Comparison of ENCODE assay signal across 8 mouse cellular contexts in the genomic region with DNA sequence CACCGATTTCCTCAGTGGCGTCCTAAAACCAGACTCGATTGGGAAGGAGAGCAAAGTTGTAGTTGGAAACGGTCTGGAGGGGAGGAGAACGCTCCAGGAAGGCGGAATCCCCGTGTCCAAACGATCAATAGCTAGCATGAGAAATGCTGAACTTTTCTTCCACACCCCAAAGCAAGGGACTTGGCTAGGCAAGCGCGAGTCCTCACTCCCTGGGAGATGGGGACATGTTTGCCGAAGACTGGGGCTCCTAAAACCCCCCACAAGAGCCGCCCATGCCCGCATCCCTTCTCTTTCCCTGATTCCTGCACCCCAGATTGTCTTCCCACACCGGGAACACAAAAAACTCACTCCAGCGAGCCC. TPM values are rescaled to one million over a fixed set of nuclear protein-coding genes. Genes with fewer than 3 reads are reported as not detected.
DNase-seq lines count a peak whose midpoint lies in the region; ATAC-seq and TF ChIP-seq lines count a peak whose summit lies in the region.

No protein-coding gene starts in this region.

- H3K9me3 ChIP-seq in ES-Bruce4 (replicated peaks; ENCODE audit: control insufficient read depth, insufficient read depth, low read length, poor library complexity, severe bottlenecking): no peaks in the 10 kb centered on the region
- no peaks in the 10 kb centered on the region for H3K9me3 ChIP-seq in forebrain, embryonic 16.5 days (ENCODE audit: control insufficient read depth, low read length)

- peak overlapping the region; percentile 91 for H3K9ac ChIP-seq in heart, adult 2 months (ENCODE audit: low read depth, low read length)
- H3K9ac ChIP-seq in ES-Bruce4 (ENCODE audit: low read depth, poor library complexity, severe bottlenecking): peak overlapping the region; percentile 83
- peak overlapping the region; percentile 84 for H3K9ac ChIP-seq in forebrain, embryonic 16.5 days (replicated peaks; ENCODE audit: low read depth, low read length)

- H3K79me2 ChIP-seq in heart, adult 2 months (replicated peaks; ENCODE audit: control insufficient read depth, insufficient read depth, low read length): no peaks in the 10 kb centered on the region

- peaks cover 5% of the 10 kb centered on the region for H3K4me1 ChIP-seq in heart, adult 2 months (ENCODE audit: control insufficient read depth, insufficient read depth, low read length)
- no peaks in the 10 kb centered on the region for H3K4me1 ChIP-seq in ES-Bruce4 (ENCODE audit: control insufficient read depth, insufficient read depth, low read length)
- peaks cover 11% of the 10 kb centered on the region for H3K4me1 ChIP-seq in forebrain, embryonic 16.5 days (replicated peaks; ENCODE audit: control insufficient read depth, insufficient read depth, low read length)

- peak overlapping the region; percentile 75 for H3K4me3 ChIP-seq in heart, adult 2 months
- peak overlapping the region; percentile 98 for H3K4me3 ChIP-seq in ES-Bruce4 (ENCODE audit: low read depth, low read length)
- peak overlapping the region; percentile 89 for H3K4me3 ChIP-seq in forebrain, embryonic 16.5 days (replicated peaks; ENCODE audit: low read length)

- peak overlapping the region; percentile 64 for H3K4me2 ChIP-seq in forebrain, embryonic 16.5 days (ENCODE audit: low read length)

- no peaks in the 10 kb centered on the region; the same call in 1 of the 2 replicates for H3K27me3 ChIP-seq in heart, adult 2 months (ENCODE audit: control insufficient read depth, insufficient read depth, low read length)
- H3K27me3 ChIP-seq in ES-Bruce4 (ENCODE audit: control insufficient read depth, insufficient read depth, low read length, poor library complexity, severe bottlenecking): no peaks in the 10 kb centered on the region
- H3K27me3 ChIP-seq in forebrain, embryonic 16.5 days (replicated peaks; ENCODE audit: control insufficient read depth, insufficient read depth, low read length): no peaks in the 10 kb centered on the region

- WGBS in heart, adult 2 months: under 1% methylated on average over 15 of the region's 15 CpGs
- WGBS in forebrain, embryonic 16.5 days: under 1% methylated on average over 15 of the region's 15 CpGs

- peak; percentile 67 for ATAC-seq in forebrain, embryonic 16.5 days
- peak; percentile 17 for ATAC-seq in megakaryocyte, adult 5-6 weeks (ENCODE audit: poor library complexity, severe bottlenecking)

- H3K36me3 ChIP-seq in heart, adult 2 months (ENCODE audit: control insufficient read depth, insufficient read depth, low read length): peaks cover 7% of the 10 kb centered on the region
- H3K36me3 ChIP-seq in ES-Bruce4 (ENCODE audit: control insufficient read depth, insufficient read depth, low read length, poor library complexity, severe bottlenecking): peaks cover 16% of the 10 kb centered on the region
- H3K36me3 ChIP-seq in forebrain, embryonic 16.5 days (ENCODE audit: control insufficient read depth, insufficient read depth): peaks cover 2% of the 10 kb centered on the region; the same call in 1 of the 2 replicates

- intact Hi-C loops in heart, adult 2 months (cut with DNase I): loop anchor here (1.0 kb wide), 4 partner anchors 39 to 145 kb away; no protein-coding TSS in a partner anchor

- peak overlapping the region; percentile 70 for H3K27ac ChIP-seq in heart, adult 2 months
- H3K27ac ChIP-seq in ES-Bruce4 (ENCODE audit: insufficient read depth, low read length): no peak overlapping the region
- H3K27ac ChIP-seq in forebrain, embryonic 16.5 days (ENCODE audit: low read length): peak overlapping the region; percentile 67

- TF ChIP-seq POLR2A in heart, adult 2 months (IDR thresholded peaks at IDR 0.05; ENCODE audit: insufficient read depth, low read depth, low read length): no peak
- TF ChIP-seq POLR2A in ES-Bruce4 (IDR thresholded peaks at IDR 0.05; ENCODE audit: insufficient read depth, low read length): no peak

- TF ChIP-seq EP300 in heart, adult 2 months (IDR thresholded peaks at IDR 0.05; ENCODE audit: insufficient read depth, low read depth, low read length): no peak
- TF ChIP-seq EP300 in ES-Bruce4 (IDR thresholded peaks at IDR 0.05; ENCODE audit: insufficient read depth, low read depth, low read length): no peak

- TF ChIP-seq CTCF in heart, adult 2 months (IDR thresholded peaks at IDR 0.05): no peak
- TF ChIP-seq CTCF in ES-Bruce4 (IDR thresholded peaks at IDR 0.05; ENCODE audit: low read depth, low read length): no peak

- DNase-seq in heart, adult 2 months: no peak
- DNase-seq in heart, adult 11 months: no peak
- no peak for DNase-seq in layer of hippocampus, adult 9-10 months (ENCODE audit: low spot score)
- DNase-seq in frontal cortex, adult 2 months (ENCODE audit: extremely low spot score in 1 of 2, low spot score in 1 of 2): no peak
- DNase-seq in cerebellum, adult 11 months: no peak

RNA-seq across cellular contexts. Expression of a gene that starts 0.8 kb away (rescaled TPM):
- 10 to 100 TPM; 37.7 to 42.4 TPM for total RNA-seq in heart, adult 2 months (2021)
- 24.0 and 34.8 TPM in 2 replicates for polyA plus RNA-seq in heart, adult 2 months (2012; rRNA removed)
- polyA plus RNA-seq in ES-Bruce4 (2011; ENCODE audit: insufficient read depth, insufficient read length, low read depth, missing spikeins): 50.1 and 53.2 TPM in 2 replicates
- 32.5 and 34.2 TPM in 2 replicates for polyA plus RNA-seq in forebrain, embryonic 16.5 days (2015; fragmentation: Nextera tagmentation; extraction: Ambion mirVana)
- 26.1 and 29.2 TPM in 2 replicates for total RNA-seq in megakaryocyte, adult 5-6 weeks (2015)
- total RNA-seq in megakaryocyte, adult 5-6 weeks (2017): 37.8 and 41.1 TPM in 2 replicates
- 24.1 and 24.6 TPM in 2 replicates for polyA plus RNA-seq in frontal cortex, adult 2 months (2012; rRNA removed)

RNA-seq across cellular contexts. Expression of a gene that starts 39.1 kb away (rescaled TPM):
- total RNA-seq in heart, adult 2 months (2021): 10 to 100 TPM; 77.9 to 81.0 TPM
- polyA plus RNA-seq in heart, adult 2 months (2012; rRNA removed): 55.4 and 91.2 TPM in 2 replicates
- 43.5 and 52.7 TPM in 2 replicates for polyA plus RNA-seq in ES-Bruce4 (2011; ENCODE audit: insufficient read depth, insufficient read length, low read depth, missing spikeins)
- 15.8 and 18.0 TPM in 2 replicates for polyA plus RNA-seq in forebrain, embryonic 16.5 days (2015; fragmentation: Nextera tagmentation; extraction: Ambion mirVana)
- 0.04 TPM in 1 of 2 replicates, not detected in the other for total RNA-seq in megakaryocyte, adult 5-6 weeks (2015)
- not detected in 2 replicates for total RNA-seq in megakaryocyte, adult 5-6 weeks (2017)
- polyA plus RNA-seq in frontal cortex, adult 2 months (2012; rRNA removed): 54.7 and 55.7 TPM in 2 replicates
